Mouse (Mus musculus) cerebellum, postnatal 36 days (tissue): ENCODE results near the gene Zbtb9.
A peak's percentile ranks its signal among the peaks of the same experiment; 100 is the strongest.
"Not testable (repeated sequence)": the region's sequence is repeated elsewhere in the genome, so short reads cannot be mapped to it uniquely, and the experiment has no call there.

Source experiments
- DNase-seq, 2 experiments: peaks; one replicate each; pipeline ENCODE4 v3.0.0; 2021 to 2022; ENCODE audit warnings: mixed read lengths in 2 of 2

The Zbtb9 gene

DNA sequence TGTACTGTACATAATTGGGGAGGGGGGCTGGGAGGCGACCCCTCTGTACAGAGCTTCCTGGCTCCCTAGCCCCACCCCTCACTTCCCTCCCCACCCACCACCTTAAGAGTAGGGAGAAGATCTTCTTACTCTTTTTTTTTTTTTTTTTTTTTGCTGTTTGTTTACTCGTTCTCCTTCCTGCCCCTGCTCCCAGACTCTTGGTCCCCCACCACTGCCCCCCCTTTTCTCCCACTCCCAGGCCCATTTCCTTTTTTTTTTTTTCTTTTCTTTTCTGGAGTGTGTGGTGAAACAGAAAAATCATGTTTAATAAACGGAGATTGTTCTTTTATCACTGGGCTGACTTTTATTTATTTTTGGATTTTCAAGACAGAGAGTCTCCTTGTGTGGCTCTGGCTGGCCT is 860 bp upstream of the Zbtb9 start:
- DNase-seq, result no peak

DNA sequence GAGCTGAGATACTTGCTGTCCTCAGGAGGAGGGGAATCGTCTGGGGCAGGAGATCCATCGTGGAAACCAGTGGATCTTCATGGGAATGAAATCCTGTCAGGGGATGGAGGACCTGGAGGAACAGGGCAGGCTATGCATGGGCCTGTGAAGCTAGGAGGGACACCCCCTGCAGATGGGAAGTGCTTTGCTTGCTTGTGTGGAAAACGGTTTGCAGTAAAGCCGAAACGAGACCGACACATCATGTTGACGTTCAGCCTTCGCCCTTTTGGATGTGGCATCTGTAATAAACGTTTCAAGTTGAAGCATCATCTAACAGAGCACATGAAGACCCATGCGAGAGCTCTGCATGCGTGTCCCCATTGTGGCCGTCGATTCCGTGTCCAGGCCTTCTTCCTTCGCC is 1.6 kb downstream of the Zbtb9 start:
- no peak for DNase-seq

DNA sequence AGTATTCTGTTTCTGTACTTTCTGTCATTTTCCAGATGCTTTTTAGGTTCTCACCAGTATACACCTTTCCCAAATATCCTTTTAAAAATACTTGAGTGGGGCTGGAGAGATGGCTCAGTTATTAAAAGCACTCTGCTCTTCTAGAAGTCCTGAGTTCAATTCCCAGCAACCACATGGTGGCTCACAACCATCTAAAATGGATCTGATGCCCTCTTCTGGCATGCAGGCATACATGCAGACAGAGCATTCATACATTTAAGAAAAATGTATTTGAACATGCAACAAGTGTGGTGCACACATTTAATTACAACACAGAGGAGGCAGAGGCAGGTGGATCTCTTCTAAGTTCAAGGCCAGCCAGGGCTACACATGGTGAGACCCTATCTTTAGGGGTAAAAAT is 2.4 kb downstream of the Zbtb9 start:
- no peak for DNase-seq

DNA sequence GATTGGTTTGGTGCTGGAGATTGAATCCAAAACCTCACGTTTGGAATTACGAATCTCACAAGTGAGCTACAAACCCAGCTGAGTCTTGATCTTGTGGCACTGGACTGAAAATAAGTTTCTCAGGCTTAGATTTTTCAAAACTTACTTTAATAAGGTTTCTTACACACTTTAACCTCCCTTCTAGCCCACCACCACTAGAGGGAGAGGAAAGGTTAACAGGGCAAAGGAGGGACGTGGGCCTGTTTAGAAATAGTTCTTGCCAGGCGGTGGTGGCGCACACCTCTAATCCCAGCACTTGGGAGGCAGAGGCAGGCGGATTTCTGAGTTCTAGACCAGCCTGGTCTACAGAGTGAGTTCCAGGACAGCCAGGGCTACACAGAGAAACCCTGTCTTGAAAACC is 4.4 kb downstream of the Zbtb9 start:
- DNase-seq, result not testable (repeated sequence)

DNA sequence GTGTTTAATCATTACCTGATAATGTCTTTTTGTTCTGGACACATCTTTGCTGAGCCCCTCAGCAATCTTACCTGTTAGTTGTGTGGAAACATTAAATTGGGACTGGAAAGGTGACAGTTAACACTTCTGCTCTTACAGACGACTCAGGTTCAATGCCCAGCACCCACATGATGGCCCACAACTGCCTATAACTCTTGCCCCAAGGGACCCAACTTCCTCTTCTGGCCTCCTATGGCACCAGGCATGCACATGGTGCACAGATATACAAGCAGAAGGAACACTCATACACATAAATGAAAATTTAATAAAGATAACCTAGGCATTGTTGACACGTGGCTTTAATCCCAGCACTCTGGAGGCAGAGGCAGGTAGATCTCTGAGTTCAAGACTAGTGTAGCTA is 6.5 kb downstream of the Zbtb9 start:
- no peak for DNase-seq

DNA sequence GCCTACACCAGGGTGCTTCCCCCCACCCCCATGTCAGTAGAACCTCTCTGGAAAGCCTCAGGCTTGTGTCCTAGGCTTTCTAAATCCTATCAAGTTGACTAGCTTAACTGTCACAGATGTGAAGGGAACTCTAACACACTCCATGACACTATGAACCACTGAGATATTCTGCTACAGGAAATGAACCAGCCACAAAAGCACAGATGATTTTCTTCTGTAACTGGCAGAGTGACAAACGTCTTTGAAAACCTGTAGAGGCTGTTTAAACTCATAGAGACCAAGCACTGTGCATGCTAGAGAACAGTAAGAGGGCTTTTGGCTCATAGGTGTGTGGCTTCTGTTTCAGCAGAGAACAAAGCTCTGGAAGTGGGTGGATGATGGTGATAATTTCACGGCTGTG is 8.1 kb downstream of the Zbtb9 start:
- DNase-seq, result no peak

DNA sequence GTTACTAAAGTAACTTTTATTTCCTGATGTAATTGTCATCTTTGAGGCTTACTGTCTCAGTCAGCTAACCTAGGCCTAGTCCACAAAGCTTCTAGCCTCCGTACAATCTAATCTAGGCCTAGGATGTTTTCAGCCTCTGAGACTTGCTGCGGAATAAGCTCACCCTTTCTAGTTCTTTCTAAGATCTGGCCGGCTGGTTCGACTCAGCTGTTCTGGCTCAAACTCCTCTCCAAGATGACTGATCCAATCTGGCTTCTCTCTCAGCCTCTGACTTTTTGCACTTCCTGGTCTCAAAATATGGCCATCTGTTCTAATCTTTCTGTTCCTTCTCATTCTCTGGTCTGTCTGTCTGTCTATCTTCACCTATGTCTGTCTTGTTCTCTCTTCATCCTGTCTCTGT is 10.4 kb downstream of the Zbtb9 start:
- DNase-seq, result no peak

DNA sequence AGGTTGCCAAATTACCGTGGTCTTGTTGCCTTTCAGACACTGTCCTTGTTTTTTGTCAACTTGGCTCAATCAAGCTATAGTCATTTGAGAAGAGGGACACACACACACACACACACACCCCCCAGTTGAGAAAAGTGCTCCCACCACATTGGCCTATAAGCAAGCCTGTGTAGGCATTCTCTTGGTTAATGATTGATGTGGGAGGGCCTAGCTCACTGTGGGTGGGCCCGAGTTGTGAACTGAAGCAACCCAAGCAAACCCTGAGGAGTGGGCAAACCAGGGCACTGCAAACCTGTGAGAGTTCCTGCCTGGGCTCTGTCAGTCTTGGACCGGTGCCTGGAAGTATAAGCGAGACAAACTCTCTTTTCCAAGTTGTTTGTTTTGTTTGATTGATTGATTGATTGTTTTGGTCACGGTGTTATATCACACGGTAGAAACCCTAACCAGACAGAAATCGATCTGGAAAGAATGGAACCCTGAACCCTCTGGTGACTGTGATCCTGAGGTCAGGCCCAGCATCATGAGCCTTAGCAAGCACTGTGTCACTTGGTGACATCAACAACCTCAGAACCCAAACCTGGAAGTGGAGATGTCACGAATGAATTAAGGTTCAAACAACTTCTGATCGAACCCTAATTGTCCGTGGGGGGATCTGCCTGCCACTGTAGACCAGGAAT is 12.7 kb downstream of the Zbtb9 start:
- no peak for DNase-seq

DNA sequence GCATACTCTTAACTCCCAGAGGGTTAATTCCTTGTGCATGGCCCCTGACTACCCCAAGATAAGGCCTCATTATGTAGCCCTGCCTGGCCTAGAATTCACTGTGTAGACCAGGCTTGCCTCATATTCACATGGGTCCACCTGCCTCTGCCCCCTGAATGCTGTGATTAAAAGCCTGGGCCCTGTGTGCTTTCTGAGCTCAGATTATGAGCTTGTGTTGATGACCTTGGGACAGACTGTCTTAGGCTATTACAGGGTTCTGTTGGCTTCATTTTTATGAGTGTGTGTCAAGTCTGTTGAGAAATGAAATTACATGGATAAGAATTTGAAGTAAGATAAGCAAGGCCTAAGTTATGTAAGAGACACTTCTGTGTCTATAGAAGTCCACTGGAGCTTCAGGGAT is 17.6 kb downstream of the Zbtb9 start:
- DNase-seq, result no peak

DNA sequence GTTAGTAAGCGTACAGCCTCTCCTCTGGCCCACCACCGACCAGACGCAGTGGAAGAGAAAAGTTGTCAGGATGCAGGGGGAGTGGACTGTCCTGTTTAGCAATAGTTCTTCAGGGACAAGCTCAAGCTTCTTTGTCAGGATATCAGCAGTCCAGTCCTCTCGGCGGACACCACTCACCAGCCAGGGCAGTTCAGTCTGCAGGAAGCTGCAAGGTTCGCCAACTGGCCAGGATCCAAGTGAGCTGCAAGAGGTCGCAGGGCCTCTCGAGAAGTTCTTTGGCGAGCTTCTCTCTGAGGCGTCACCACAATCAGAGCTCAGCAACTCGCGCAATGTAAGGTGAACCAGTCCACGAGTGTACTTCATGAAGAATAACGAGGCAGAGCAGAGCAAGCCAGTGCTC is 21.4 kb downstream of the Zbtb9 start:
- no peak for DNase-seq

DNA sequence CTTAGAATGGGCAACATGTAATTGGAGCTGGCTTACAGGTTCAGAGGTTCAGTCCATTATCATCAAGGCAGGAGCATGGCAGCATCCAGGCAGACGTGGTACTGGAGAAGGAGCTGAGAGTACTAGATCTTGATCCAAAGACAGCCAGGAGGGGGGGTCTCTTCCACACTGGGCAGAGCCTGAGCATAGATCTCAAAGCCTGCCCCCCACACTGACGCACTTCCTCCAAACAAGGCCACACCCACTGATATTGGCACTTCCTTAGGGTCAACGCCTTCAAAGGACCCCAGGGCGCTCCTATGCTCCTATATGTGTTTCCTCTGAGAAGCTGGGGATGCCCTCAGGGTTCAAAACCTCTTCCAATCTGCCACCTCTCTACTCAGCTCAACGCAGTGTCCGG is 22.0 kb downstream of the Zbtb9 start:
- DNase-seq, result no peak

DNA sequence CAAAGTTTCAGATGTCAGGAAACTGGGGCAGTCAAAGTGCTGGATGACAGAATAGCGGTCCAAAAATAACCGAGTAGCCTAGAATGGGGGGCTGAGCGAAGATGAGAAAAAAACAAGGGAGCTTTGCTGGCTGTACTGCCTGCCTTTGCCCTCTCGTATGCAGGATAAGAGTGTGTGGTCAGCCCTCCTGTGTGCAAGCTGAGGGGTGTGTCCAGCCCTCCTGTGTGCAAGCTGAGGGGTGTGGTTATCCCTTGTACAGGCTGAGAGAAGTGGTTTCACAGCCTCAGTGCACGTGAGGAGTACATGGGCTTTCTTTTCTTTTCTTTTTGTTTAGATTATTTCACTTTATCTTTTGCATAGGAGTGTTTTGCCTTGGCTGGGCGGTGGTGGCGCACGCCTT is 22.6 kb downstream of the Zbtb9 start:
- DNase-seq, result no peak

DNA sequence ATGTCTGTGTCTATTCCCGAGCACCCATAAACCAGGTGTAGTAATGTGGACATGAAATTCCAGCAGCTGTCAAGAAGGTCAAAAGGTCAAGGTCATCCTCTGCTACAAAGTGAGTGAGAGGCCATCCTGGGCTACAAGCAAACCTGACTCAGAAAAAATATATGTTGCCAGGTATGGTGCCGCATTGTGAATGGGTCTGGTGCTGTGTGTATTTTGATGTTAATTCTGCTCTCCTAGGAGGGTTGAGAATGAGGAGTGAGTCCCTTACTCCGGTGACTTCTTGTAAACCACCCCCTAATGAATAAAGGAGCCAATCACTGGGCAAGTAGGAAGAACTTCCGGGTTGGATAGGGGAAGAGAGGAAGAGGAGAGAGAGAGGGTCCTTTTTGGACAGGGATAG is 24.7 kb downstream of the Zbtb9 start:
- DNase-seq, result no peak

DNA sequence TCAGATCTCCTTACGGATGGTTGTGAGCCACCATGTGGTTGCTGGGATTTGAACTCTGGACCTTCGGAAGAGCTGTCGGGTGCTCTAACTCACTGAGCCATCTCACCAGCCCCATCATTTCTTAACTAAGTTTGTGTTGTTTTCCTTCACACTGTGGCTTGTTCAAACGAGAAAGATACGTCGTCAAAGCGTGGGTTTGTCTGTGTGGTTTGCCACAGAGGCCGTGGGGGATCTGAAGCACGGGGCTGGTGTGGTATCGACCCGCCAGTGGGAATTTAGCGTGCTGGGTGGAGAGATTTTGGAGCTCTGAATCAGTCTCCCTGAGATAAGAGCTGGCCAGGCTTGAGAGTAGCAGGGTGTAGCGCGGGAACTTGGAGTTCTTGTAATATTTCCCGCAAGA is 25.3 kb downstream of the Zbtb9 start:
- no peak for DNase-seq

DNA sequence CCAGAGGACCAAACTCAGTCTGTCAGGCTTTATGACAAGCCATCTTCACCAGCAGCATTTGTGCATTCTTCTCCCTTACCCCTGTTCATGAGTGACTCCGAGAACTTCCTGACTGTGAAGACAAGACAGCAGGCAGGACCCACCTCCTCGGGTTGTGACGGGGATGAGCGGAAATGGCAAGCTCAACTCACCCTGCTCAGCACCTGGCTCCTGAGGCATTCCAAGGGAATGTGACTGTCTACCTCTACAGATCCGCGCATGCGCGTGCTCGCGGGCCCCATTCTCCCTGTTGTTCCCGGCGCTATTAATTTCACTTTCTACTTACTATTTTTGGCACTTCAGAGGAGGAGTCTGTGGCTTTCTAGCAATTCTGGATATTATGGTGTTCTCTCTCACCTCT is 27.0 kb downstream of the Zbtb9 start:
- DNase-seq, result peak in 1 of 2 experiments; percentile 19

DNA sequence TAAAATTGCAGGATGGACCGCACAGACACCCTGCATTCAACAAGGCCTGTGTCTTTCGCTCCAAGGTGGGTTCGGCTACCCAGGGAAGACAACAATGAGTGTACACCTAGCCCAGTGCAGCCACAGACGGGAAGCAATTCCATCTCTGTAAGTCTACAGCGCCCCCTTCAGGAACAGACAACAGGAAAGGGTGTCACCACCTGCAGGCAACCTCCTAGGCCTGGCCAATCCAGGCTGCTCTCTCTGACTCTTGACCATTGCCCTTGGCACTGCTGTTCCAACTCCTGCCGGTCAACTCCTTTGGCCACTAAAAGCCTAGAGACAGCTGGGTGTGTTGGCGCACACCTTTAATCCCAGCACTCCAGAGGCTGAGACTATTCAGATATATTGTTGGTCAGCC is 28.2 kb downstream of the Zbtb9 start:
- no peak for DNase-seq

DNA sequence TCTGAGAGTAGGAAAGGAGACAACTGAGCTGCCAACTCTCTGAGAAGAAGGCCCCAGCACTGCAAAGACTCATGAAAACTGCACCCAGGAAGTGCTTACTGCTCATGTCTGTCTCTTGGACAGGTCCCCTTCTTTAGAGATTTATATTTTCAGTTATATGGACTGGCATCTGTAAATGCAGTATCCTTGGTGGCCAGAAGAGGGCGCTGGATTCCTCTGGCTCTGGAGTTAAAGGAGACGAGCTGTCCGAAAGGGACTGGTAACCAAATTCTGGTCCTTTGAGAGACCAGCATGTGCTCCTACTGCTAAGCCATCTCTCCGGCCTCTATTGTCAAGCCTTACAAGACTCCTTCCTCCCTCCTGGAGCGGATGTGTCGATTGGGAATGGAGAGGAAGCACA is 28.9 kb downstream of the Zbtb9 start:
- DNase-seq, result no peak

DNA sequence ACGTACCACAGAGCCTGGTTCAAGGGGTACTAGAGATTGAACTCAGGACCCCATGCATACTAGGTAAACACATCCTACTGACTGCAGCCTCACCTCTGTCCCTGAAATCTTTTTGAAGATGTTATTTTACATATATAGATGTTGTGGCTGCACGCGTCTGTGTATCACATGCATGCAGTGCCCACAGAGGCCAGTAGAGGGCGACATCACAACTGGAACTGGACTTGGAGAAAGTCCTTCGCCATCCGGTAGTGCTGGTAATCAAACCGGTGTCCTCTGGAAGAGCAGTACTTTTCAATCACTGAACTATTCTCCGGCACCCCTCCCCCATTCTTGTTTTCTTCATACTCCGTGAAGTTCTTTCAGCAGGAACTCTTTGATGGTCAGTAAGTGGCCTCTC is 31.5 kb downstream of the Zbtb9 start:
- DNase-seq, result peak; percentile 52 to 55

DNA sequence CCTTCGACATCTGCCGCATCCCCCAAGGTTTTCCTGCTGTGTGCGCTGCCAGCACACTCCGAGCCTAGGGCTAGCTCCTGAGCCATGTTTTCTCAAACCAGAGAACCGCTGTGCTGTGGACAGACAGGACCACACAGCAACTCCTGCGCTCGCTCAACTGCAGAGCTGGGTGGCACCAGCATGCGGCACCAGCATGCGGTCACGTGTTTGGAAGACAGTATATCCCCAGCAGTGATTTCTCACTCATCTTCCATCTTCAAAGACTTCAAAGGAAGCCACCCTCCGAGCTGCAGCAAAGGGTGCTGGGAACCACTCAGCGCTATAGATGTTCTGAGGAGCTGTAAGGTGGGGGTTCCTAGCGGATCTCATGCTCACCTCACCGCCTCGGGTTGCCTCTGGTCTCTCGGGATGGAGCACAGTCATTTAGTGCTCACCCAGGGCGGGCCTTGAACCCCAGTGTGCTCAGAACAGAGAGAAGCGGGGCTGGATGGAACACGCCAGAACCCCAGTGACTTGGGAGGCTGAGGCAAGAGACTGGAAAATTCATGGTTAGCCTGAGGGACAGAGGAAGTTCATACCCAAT is 32.0 kb downstream of the Zbtb9 start:
- DNase-seq, result no peak

DNA sequence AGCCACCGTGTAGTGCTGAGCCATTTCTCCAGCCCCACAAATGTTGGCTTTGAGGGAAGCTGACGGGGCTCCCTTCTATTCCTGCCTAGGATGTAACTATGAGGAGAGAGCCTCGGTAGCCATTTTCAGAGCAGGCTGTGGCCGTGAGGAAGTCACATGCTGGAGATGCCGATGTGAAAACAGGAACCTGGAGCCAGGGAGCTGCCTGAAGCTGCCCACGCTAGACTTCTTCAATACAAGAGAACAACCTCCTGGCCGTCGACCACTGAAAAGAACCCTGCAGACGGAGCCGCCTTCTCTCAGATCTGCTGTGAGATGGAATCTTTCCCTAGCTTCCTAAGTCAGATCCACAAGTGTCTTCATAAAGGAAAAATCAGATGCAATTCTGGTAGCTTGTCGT is 32.7 kb downstream of the Zbtb9 start:
- no peak for DNase-seq

DNA sequence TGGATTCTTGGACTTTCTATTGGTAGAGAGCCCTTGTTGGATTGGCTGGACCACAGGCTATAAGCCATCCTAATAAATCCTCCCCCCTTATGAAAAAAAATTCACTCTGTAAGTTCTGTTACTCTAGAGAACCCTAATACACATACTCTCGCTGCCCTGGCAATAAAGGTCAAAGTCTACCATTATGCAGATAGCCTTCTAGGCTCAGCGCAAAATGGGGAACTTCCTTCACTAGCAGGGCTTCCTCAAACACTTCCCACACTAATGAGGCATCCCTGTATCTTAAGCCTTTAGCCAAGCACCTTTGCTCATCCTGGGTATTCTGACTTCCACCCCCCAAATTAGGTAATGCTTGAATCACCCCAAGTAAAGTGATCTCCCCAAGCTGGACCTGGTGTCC is 35.3 kb downstream of the Zbtb9 start:
- DNase-seq, result no peak

DNA sequence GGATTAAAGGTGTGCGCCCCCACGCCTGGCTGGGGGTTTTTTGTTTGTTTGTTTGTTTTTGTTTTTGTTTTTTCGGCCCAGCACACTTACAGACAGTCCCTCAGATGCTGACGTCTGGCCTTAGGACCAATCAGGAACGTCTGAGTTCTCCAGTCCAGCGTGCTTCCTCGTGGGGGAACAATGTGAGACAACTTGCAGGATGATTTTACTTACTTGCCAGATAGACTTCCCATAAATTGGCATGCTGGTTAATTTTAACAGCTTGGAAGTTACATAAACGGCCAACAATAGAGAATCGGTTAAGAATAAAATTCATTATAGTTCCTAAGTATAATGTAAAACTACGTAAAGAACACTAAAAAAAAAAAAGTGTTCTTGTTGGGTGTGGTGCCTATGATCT is 38.2 kb downstream of the Zbtb9 start:
- DNase-seq, result no peak

DNA sequence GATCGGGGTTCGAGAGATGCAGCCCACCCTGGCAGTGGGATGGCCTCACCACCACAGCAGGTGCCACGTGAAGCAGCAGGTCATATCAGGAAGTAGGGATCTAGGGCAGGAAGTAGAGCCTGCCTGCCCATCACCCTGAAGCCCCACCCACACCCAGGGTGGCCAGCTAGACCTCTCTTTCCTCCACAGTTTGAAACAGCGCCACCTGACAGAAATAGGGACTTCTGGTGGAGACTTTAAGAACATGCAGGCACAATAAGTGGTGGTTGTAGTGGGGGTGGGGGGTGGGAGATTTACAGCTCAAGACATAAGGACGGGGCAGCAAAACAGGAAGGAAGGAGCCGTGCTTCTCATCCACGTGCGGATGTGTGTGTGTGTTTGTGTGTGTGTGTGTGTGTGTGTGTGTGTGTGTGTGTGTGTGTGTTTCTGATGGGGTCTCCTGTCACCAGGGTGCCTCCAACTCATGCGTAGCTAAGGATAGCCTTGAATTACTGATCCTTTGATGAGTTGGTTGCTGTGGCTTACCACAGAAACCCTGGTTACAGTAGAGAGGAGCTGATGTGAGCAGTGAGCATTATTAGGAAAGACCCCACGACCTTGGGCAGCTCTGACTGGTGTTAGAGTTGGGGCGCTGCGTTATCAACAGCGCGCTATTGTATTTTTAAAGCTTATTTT is 39.2 kb downstream of the Zbtb9 start:
- no peak for DNase-seq

DNA sequence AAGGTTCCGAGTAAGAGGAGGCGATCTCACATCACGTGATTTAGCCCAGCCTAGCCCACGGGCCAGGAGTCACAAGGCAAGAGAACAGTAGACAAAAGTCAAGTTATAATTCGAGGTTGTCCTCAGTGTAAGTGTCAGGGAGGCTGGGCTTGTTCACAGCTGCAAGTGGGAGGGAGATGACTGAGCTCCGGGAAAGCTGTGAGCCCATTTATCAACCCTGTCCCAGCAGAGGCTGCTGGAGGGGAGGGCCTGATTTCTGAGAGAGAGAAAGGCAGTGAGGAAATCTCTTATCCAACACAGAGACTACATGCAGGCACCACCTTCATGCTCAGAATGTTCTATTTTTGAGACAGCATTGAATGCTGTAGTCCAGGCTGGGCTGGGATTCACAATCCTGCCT is 39.9 kb downstream of the Zbtb9 start:
- no peak for DNase-seq
